Mouse (Mus musculus): ENCODE measurements around the gene Tmed10.

Tmed10 gene

DNA sequence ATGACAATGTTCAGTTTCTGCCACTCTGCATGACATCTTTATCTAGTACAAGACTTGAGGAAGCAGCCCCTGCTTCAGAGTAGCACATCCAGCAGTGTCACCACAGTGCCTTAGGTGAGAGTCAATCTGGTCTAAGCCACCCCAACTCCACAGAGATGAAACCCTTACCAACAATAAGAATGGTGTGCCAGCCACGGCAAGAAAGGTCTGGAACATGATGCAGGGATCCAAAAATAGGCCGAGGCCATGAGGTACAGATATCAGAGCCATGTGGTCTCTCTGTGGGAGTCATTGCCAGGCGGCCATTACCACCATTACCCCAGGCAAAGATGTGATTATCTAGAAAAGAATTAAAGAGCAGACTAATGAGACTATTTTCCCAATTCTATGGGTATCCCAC, 66.0 kb downstream of the Tmed10 start:
- no peak for DNase-seq (ENCODE audit: low spot score)

DNA sequence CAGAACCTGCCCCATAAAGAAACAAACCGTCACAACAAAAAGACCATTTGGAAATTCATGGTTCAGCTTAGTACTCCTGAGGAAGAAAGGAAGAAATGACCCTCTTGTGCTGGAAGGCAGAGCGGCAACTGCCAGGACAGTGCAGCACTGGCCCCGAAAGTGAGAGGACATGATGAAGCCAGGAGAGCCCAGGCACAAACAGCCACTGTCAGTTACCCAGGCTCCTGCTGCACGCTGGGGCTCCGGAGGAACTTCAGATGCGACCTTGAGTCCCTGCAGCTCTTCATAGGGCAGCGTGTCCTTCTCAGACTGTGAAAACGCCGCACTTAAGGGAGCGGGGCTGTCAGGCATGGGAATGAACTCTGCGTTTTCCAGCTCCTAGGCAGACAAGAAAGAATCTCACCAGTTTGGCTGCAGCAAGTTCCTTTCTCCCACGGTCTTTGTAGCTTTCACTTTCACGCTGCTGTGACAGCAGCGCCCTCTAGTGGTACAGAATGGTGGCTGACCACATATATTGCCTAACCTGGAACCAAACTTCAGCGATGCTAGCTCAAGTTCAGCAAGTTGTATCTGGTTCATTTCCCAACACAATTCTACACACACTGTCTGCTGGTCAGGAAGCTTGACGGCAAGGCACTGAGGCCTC, 69.3 kb downstream of the Tmed10 start:
- peak; percentile 89 for DNase-seq (ENCODE audit: low spot score)

DNA sequence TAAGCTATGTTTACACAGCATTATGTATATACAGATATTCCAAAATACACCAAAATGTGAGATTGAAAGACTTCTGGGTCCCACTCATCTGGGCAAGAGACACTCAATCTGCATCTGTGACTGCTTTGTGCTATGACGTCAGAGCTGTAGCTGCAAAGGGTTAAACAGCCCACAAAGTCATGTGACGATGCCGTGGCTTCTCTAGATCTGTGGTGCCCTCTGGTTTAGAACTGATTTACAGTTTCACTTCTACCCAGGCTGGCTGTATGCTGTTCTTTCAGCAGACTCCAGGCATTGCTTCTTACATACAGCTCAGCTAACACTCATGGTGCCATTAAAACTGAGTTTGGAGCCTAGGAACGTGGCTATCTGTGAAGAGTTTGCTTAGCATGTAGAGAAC, 69.9 kb downstream of the Tmed10 start:
- DNase-seq (ENCODE audit: low spot score), result no peak

DNA sequence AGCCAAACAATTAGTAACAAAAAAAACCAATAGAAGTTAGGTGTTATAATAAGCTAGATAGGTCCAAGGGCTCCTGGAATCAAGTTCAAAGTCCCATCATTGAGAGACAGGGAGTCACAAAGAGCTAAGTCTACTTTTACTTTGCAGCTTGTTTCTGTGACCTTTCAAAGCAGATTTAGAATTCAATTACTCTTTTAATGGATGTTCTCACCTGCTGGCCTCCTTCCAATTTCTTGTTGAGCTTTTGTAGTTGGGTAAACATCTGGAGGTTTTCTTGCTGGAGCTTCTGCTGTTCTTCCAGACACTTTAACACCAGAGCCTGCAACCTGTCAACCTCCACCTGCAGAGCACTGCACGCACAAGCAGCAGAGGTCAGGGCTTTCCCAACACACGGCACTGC, 71.4 kb downstream of the Tmed10 start:
- DNase-seq (ENCODE audit: low spot score), result no peak

DNA sequence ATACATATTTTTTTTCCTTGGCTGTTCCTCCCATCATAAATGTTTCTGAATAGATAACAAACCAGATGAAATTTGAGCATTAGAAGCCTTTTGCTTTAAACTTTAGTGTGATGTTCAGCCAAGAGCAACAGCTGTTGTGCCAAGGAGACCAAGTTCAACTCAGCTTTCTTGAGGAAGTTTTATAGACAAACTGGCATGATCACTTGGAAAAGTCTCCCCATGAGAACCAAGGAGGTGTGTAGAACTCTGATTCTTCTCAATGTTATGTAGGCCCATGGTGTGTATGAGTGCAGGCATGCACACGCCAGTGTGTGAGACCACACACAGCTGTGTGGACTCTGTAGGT, 75.8 kb downstream of the Tmed10 start:
- DNase-seq (ENCODE audit: low spot score), result no peak

DNA sequence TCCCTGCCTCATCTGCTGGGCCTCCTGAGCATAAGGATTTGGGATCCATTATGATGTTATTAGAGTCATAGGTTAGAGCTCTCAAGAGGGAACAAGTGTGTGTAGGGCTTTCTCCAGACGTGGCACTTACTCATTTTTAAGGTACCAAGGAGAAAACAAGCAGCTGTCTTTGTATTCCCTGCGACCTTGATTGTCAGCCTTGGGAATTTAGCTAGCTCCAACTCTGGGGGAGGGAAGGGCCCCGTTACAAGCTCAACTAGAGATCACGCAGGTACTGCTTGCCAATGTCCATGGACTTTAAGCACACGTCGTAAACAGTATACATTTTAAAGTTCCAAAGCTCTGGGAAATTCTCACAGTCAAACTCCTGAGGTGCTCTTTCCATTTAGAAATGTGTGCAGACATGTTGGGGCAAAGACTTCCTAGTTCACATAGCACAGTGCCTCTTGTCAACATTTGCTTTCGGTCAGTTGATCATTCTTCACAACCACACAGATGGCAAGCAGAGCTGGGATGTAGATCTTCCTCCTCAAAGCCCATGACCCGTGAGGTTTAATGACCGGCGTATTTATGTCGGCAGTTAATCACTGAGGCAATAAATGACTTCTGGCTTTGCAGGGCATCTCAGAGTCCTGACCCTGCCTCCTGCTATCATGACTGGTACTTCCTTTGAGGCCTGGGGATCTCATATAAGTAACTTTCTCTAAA, 76.4 kb downstream of the Tmed10 start:
- no peak for DNase-seq (ENCODE audit: low spot score)

DNA sequence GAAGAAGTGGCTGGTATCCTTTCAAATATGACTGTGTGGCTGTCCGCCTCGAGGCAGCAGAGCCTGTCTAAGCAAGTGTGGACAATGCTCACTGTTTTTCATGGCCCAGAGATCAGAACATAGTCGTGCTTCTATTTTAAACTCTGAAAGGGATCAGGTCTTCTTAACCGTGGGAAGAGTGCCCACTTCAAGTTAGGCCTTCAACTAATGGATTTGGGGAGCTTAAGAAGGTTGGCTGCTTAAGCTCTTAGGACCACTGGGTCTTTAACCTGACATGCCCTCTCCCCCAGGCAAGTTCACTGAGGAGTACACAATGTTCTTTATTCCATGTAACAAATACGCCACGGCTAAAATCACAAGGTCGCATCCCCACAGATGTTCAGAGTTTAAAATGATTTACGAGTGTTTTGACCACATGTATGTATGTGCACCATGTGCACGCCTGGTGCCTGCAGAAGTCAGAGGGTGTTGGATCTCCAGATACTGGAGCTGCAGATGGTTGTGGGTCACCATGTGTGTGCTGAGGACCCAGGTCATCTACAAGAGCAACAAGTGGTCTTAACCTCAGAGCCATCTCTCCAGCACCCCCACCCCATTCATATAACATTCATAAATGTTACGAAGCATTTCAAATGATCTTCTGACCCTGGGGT, 77.2 kb downstream of the Tmed10 start:
- DNase-seq (ENCODE audit: low spot score), result no peak

DNA sequence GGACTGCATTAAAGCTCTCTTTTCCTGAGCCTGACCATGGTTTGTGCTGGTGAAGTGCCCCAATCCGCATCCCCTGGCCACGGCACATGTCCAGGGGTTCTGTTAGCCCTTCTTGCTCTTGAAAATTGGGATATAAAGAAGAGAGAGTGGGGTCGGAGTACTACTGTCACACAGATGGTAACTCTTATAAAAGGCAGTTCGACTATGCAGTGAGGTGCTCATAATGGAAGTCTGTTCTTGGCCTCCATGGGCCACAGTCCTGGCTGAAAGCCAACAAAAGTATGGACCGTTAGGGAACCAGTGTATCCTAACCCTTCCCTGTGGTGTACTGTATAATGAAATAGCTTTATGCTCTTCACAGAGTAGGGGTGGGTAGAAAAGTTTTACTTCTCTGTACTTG, 77.7 kb downstream of the Tmed10 start:
- DNase-seq (ENCODE audit: low spot score), result no peak

DNA sequence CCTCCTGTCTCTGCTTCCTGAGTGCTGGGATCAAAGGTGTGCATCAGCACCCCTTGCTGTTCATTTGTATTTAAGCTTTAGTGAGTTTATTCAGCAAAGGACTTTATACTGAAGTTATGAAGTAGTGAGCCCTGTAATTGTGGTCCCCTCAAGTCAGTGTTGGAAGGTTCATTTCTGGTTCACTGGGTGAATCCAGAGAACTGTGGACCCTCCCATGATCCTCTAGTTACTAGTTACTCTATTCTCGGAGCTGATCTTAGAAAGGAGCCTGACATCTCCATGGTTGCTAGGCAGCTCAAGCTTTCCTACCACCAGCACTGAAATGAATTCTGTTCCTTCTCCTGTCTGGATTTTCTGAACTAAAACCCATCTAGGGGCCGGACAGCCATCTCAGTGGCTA, 79.1 kb downstream of the Tmed10 start:
- DNase-seq (ENCODE audit: low spot score), result no peak

DNA sequence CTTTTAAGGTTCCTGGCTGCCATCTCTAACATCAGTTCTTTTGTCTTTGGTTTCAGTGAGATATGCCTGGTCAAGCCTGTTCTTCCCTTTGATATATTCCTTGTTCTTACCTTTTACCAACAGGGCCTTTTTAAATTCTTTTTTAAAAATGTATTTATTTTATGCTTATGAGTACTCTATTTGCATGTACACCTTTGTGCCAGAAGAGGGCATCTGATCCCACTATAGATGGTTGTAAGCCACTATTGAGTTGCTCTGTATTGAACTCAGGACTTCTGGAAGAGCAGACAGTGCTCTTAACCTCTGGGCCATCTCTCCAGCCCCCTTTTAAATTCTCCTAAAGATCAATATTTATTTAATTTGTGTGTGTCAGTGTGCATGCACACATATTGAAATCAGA, 81.7 kb downstream of the Tmed10 start:
- no peak for DNase-seq (ENCODE audit: low spot score)

DNA sequence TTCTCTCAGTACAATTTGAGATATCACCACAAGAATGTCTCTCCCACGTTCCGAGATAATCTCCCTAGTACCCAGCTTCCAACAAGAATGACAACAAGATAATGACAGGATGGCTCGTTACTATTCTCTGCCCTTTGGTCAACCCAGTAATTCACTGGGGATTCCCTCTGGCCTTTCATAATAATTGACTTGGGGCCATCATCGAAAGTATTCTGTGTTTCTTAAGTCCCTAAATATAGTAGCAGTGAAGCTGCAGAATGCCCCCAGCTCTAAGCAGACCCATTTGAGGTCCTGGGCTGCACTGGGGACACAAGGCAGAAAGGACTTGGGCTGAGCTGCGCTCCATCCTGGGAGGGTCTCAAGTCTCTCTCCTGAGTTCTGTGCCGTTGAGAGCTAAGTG, 82.4 kb downstream of the Tmed10 start:
- DNase-seq (ENCODE audit: low spot score), result no peak

DNA sequence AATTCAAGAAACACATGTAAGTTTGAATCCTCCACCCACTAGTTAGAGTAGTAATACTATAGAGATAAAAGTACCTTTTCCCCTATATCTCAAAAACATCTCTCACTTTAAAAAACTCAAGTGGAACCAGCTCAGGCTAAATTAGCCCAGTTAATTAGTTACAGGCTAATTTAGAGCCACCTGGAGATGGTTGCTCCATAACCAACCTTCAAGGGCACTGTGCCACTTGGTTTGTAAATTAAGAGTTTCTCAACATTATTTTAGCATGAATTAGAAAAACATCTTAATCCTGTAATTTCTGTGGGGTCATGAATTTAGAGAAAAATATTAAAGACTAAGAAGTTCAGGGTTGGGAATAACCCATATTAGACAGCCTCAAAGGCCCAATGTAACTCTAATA, 83.1 kb downstream of the Tmed10 start:
- no peak for DNase-seq (ENCODE audit: low spot score)

DNA sequence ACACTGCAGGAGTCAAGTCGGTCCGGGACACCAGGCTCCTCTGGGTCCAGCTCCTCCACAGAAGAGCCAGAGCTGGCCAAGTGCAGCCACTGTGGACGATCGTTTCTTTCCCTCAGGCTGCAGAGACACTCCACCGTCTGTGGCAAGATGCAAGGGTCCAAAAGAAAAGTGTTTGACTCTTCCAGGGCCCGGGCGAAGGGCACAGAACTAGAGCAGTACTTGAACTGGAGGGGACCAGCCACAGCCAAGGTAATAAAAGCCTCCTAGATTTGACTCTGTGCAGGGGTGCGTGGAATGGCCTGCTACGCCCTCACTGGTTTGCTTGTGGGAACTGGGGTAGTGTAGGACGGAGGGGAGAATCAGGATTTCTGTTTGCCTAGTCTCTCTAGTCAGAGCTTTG, 84.0 kb downstream of the Tmed10 start:
- no peak for DNase-seq (ENCODE audit: low spot score)
